Mouse (Mus musculus) macrophage (primary cell): Measurements from ENCODE around the gene Fer. TPM values are rescaled to one million over a fixed set of nuclear protein-coding genes. Genes with fewer than 3 reads are reported as not detected.

ENCODE experiments used
- H3K27ac ChIP-seq: fragments of 350-480 bp; formaldehyde crosslinking; 2 replicates; pipeline ENCODE4 v1.9.0; 2021
- H3K36me3 ChIP-seq: fragments of 350-480 bp; formaldehyde crosslinking; 2 replicates; pipeline ENCODE4 v1.9.0; 2021; ENCODE audit errors: inconsistent target
- H3K4me3 ChIP-seq: fragments of 350-480 bp; formaldehyde crosslinking; 2 replicates; pipeline ENCODE4 v1.9.0; 2021; ENCODE audit errors: inconsistent target
- H3K79me2 ChIP-seq: fragments of 350-480 bp; formaldehyde crosslinking; 2 replicates; pipeline ENCODE4 v1.9.0; 2021; ENCODE audit errors: inconsistent target
- WGBS: methylation state at CpG from one replicate; pipeline ENCODE4 v1.1.7; 2026; ENCODE audit warnings: inconsistent platforms; ENCODE audit not compliant: missing documents; 5-methylcytosine and 5-hydroxymethylcytosine counted together
- polyA plus RNA-seq: library from polyadenylated mRNA; stranded (reverse); fragments of 250-400 nt; gene quantifications from 3 replicates; pipeline ENCODE4 v1.2.4, GENCODE M21; 2018; ENCODE audit warnings: inconsistent platforms

The Fer gene
- polyA plus RNA-seq, 1 experiment from 2014 or later, result 24.8 TPM

GRCm38 (mm10) chr17:64045326-64045725 lies 182.5 kb downstream of the Fer start:
- WGBS, result 83% methylated on average over 7 of the region's 7 CpGs
- H3K36me3 ChIP-seq, result no peaks in the 10 kb centered on the region
- no peak overlapping the region for H3K4me3 ChIP-seq
- H3K79me2 ChIP-seq, result no peaks in the 10 kb centered on the region
- H3K27ac ChIP-seq, result no peak overlapping the region

- Histone ChIP-seq H3K27ac (no peak overlapping the region), H3K79me2 (no peaks in the 10 kb centered on the region), H3K36me3 (no peaks in the 10 kb centered on the region), H3K4me3 (no peak overlapping the region)
- 87% methylated on average over 3 of the region's 3 CpGs for WGBS
These were observed 183.7 kb downstream of the Fer start for GRCm38 (mm10) chr17:64046557-64046956.

DNA sequence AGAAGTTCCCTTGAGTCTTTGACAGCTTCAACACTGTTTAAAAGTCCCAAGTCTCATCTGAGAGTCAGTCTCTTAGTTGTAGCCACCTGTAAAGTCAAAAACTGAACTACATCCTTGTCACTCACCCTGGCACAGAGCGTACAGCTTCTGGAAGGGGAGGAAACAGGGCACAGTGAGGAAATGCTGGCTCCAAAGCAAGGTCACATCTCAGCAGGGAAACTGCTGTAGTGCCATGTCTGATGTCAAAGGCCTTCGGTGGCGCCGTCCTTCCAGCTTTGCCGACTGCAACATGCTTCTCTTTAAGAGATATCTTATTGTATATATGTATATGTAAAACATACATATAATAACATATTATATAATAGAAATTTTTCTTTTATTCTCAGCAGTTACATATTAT lies 188.0 kb downstream of the Fer start:
- Histone ChIP-seq H3K27ac (no peak overlapping the region), H3K36me3 (no peaks in the 10 kb centered on the region), H3K79me2 (no peaks in the 10 kb centered on the region), H3K4me3 (no peak overlapping the region)
- 95% methylated on average over 5 of the region's 5 CpGs for WGBS

DNA sequence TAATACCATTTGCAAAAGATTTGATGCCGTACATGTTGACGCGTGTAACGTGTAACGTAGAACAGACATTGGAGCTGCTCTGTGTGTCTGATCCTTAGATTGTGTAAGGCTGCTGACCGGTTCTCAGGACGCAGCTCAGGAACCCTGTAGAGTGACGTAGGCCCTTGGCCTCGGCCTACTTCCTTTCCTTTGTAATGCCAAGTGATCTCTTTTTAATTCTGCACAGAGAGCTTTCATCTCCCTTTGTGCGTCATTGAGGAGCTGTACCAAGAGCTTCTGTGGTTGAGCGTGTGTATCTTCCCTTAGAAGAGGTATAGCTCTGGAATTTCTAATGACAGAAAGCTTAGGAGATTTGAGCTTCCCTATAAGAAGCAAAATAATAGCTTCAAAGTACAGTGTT lies 190.8 kb downstream of the Fer start:
- Histone ChIP-seq H3K4me3 (no peak overlapping the region), H3K36me3 (no peaks in the 10 kb centered on the region), H3K79me2 (no peaks in the 10 kb centered on the region), H3K27ac (no peak overlapping the region)
- WGBS, result 95% methylated on average over 11 of the region's 11 CpGs

GRCm38 (mm10) chr17:64060529-64060928 lies 197.7 kb downstream of the Fer start:
- H3K27ac ChIP-seq, result no peak overlapping the region
- H3K36me3 ChIP-seq, result no peaks in the 10 kb centered on the region
- no peak overlapping the region for H3K4me3 ChIP-seq
- no peaks in the 10 kb centered on the region for H3K79me2 ChIP-seq

DNA sequence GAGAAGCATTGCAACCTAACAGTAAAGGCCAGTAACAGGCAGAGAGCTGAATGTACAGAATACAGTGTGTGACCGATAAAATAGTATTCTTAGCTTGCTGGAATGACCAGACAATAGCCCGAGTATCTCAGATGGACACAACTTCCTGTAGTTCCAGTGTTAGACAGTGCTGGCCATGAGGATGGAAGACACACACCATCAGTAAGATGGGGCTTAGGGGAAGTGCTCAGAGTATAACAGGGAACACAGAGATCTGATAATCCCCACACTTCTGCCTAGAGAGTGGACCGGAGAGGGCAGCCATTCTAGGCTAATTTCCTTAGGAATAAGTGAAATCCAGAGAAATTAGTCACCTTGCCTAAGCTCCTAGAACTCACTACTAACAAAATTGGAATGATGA lies 202.4 kb downstream of the Fer start:
- H3K27ac ChIP-seq, result no peak overlapping the region

GRCm38 (mm10) chr17:64077392-64077791 lies 214.5 kb downstream of the Fer start:
- 95% methylated on average over 7 of the region's 7 CpGs for WGBS
- no peaks in the 10 kb centered on the region for H3K36me3 ChIP-seq

More for the DNA sequence above, 202.4 kb downstream of the Fer start:
- H3K4me3 ChIP-seq, result no peak overlapping the region
- 93% methylated on average over 3 of the region's 3 CpGs for WGBS
- H3K79me2 ChIP-seq, result no peaks in the 10 kb centered on the region
- H3K36me3 ChIP-seq, result no peaks in the 10 kb centered on the region

GRCm38 (mm10) chr17:64084751-64085150 lies 221.9 kb downstream of the Fer start:
- no peak overlapping the region for H3K27ac ChIP-seq
- H3K4me3 ChIP-seq, result no peak overlapping the region
- 96% methylated on average over 5 of the region's 5 CpGs for WGBS
- no peaks in the 10 kb centered on the region for H3K36me3 ChIP-seq
- H3K79me2 ChIP-seq, result no peaks in the 10 kb centered on the region

More at GRCm38 (mm10) chr17:64077392-64077791, 214.5 kb downstream of the Fer start:
- Histone ChIP-seq H3K79me2 (no peaks in the 10 kb centered on the region), H3K4me3 (no peak overlapping the region), H3K27ac (no peak overlapping the region)

DNA sequence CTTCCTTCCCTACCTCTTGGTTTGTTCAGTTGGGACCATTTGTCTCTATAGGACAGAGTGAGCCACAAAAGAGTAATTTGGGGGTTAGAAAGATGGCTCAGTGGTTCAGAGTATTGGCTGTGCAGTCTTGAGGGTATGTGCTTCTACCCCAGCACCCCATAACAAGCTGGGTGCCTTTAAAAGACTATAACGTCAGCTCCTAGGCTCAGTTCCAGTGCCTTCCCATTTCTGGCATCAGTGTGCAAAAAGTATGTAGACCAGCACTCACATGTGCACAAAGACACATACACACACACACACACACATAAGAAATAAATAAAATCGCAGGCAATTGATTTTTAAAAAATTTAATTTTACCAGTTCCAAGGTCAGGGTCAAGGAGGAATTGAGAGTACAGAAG lies 222.6 kb downstream of the Fer start:
- H3K27ac ChIP-seq, result no peak overlapping the region
- 97% methylated on average over 2 of the region's 2 CpGs for WGBS
- H3K36me3 ChIP-seq, result no peaks in the 10 kb centered on the region
- no peak overlapping the region for H3K4me3 ChIP-seq
- no peaks in the 10 kb centered on the region for H3K79me2 ChIP-seq

DNA sequence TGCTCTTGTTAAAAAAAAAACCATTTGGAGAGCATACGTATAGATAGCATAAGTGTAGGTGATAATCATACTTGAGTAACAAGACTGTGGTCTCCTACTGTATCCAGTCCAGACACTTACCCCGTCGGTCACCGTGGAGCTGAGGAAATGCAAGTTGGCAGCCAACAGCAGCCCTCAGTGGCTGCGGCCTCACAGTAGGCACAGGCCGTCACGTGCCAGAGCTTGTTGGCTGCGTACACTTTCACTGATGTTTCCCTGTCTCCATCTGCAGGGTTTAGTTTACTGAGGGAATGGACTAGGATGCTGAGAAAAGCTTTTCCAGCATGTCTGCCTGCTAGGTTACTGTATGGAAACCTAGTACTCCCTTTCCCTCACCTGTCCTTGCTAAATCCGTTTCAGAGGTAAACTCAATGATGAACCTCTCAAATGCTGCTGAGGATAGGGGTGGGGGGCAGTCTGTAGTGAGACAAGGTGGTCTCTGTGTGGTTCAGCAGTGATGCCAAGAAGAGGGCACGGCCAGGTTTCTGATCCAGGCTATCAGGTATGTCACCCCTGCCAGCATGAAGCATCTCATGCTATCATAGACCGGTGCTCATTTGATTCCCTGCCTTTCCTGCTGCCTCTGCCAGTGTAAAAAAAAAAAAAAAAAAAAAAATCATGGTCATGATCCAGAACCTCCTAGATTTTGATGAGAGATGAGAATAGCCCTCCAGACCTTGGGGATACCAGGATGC lies 224.2 kb downstream of the Fer start:
- H3K27ac ChIP-seq, result no peak overlapping the region
- H3K79me2 ChIP-seq, result no peaks in the 10 kb centered on the region
- H3K36me3 ChIP-seq, result no peaks in the 10 kb centered on the region
- 92% methylated on average over 11 of the region's 11 CpGs for WGBS
- no peak overlapping the region for H3K4me3 ChIP-seq

GRCm38 (mm10) chr17:64087871-64088270 lies 225.0 kb downstream of the Fer start:
- 91% methylated on average over 3 of the region's 3 CpGs for WGBS

DNA sequence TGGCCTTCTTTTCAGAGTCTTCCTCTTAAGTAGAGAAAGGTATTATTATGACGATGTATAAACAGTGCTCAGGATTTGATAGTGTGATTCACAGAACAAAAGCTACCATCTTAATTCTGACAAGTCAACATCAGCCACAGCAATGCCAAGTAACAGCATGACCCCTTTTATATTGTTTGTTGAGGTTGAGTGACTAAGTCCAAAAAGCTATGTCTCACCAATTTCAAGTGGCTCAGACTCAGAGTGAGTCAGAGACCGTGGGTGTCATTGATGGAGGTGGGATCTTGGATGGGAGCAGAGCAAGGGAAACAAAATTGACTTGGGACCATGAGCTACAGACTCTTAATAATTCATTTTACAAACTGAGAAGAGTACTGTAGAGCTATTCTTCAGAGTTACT lies 230.9 kb downstream of the Fer start:
- no peaks in the 10 kb centered on the region for H3K36me3 ChIP-seq
- H3K4me3 ChIP-seq, result no peak overlapping the region
- H3K27ac ChIP-seq, result no peak overlapping the region
- no peaks in the 10 kb centered on the region for H3K79me2 ChIP-seq
- WGBS, result 85% methylated on average over 2 of the region's 2 CpGs

More at GRCm38 (mm10) chr17:64087871-64088270, 225.0 kb downstream of the Fer start:
- H3K79me2 ChIP-seq, result no peaks in the 10 kb centered on the region
- no peak overlapping the region for H3K4me3 ChIP-seq
- H3K36me3 ChIP-seq, result no peaks in the 10 kb centered on the region
- no peak overlapping the region for H3K27ac ChIP-seq

DNA sequence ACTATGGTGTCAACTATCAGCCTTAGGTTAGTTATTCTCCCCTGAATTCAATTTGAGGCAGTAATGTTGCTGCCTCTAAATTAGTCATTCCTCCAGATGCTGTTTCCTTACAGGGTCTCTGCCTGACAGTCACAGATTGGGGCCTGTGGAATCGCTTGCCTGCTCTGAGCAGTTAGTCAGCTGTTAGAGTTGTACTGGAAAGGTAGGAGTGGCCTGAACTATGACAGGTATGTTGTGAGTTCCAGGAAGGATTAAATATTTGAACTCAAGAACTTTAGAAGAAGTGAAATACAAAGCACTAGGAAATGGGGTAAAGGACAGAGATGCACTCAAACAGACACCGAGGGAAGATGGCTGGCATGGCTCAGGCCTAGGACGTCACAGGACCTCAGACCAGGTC lies 233.9 kb downstream of the Fer start:
- Histone ChIP-seq H3K79me2 (no peaks in the 10 kb centered on the region), H3K4me3 (no peak overlapping the region), H3K27ac (no peak overlapping the region), H3K36me3 (no peaks in the 10 kb centered on the region)
- WGBS, result 94% methylated on average over 3 of the region's 3 CpGs

- no peaks in the 10 kb centered on the region for H3K36me3 ChIP-seq
- WGBS, result 91% methylated on average over 5 of the region's 5 CpGs
These were observed 235.0 kb downstream of the Fer start for GRCm38 (mm10) chr17:64097788-64098359.

DNA sequence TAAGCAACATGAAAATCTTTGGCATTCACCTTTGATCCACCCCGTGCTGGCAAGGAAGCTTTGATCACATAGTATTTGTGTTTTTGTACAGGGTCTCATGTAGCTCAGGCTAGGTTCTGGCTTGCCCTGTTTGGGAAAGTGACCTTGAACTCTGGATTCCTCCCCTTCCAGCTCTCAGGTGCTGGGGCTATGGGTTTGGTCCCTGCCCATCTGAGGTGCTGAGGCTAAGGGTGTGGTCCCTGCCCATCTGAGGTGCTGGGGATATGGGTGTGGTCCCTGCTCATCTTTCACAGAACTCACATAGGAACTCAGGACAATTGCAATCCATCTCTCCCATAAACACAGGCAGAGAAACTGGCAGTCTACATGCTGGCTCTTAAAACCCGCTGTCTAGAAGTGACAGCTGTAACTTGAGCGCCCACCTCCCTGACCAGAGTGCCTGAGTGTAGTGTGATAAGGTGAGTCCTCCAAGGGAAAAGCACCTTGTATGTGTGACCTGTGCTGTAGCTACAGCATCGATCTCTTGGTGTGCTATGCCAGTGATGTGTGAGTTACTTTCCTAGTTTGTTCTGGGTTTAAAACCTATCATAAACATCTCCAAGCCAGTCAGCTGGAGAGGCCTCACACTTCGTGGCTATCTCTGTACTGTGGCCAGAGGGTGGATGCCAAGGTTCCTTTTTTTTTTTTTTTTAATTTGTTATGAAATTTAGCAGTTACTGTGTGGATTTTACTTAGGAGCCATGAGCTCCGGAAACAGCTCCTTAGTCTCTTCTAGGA lies 236.7 kb downstream of the Fer start:
- WGBS, result 70% methylated on average over 6 of the region's 6 CpGs
- no peaks in the 10 kb centered on the region for H3K79me2 ChIP-seq
- no peak overlapping the region for H3K4me3 ChIP-seq
- no peak overlapping the region for H3K27ac ChIP-seq
- H3K36me3 ChIP-seq, result no peaks in the 10 kb centered on the region

More at GRCm38 (mm10) chr17:64097788-64098359, 235.0 kb downstream of the Fer start:
- H3K27ac ChIP-seq, result no peak overlapping the region
- H3K4me3 ChIP-seq, result no peak overlapping the region
- H3K79me2 ChIP-seq, result no peaks in the 10 kb centered on the region
